Mouse (Mus musculus): Measurements from ENCODE around the gene Spata32. TPM values are rescaled to one million over a fixed set of nuclear protein-coding genes. Genes with fewer than 3 reads are reported as not detected.

Gene Spata32
- total and polyA plus RNA-seq, 3 experiments: not detected

DNA sequence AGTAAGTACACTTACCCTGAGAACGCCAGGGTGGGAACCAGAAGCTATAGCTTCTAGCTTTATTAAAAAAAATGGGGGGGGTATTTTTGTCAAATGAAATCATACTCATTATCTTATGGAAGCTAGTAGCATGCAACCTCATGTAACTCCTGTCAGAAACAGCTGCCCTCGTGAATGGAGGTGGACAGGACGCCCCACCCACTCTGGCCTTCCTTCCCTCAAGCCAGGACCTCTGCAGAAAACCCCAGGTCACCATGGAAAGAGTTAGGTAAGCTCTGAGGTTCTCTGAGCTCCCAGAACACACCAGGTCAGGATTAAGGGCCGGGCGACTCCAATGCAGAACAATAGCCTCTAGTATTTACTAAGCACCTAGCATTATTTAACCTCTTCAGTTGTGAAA, 30.6 kb upstream of the Spata32 start:
- DNase-seq (ENCODE audit: extremely low read depth): peak; percentile 50
- in situ Hi-C loops (cut with MboI; ENCODE audit: low pct_ligation_motif_present, low pct_unique_long_range_greater_than_20kb, low sequenced_read_pairs): no loop called here

DNA sequence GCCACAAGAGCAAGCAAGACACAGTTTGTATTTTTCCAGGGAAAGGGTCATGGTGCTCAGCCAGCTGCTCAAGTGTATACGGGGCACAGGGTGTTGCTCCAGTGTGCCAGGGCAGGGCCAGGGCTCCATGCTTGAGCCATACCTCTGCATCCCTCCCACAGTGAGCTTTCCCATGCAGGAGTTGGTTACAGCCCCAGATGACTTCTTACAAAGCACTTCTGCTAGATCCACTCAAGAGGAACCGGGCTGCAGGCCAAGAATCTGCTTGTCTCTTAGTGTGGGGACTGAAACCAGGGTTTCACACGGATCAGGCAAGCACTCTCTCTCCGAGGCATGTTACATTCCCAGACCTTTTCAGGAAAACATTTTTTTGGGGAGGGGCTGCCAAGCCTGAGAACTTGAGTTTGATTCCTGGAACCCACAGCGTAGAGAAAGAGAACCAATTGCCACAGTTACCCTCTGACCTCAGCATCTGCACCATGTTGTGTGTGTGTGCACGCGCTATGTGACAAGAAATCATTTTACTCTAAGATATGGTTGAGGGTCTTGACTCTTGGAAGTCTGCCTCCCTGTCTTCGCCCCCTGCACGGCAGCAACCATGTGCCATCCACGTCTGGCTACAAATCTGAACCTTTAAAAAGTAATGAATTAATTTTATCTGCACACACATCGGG, 29.4 kb upstream of the Spata32 start:
- peaks cover 2 to 33% of the 10 kb centered on the region in 2 experiments for H3K36me3 ChIP-seq (replicated peaks in 1 of 2; ENCODE audit: control insufficient read depth in 1 of 2, insufficient read depth in 1 of 2, low read length in 1 of 2)
- DNase-seq (ENCODE audit: extremely low read depth): no peak
- H3K9ac ChIP-seq (ENCODE audit: insufficient read depth, low read depth): no peak overlapping the region
- peaks cover 17% of the 10 kb centered on the region for H3K79me2 ChIP-seq (replicated peaks; ENCODE audit: control insufficient read depth, extremely low read depth, insufficient read depth, poor library complexity, severe bottlenecking)
- H3K27me3 ChIP-seq (replicated peaks): no peaks in the 10 kb centered on the region
- H3K4me3 ChIP-seq (replicated peaks in 1 of 3; ENCODE audit: low read depth in 2 of 3, low read length in 2 of 3, poor library complexity in 1 of 3): no peak overlapping the region
- no peak overlapping the region for H3K27ac ChIP-seq (ENCODE audit: insufficient read depth, low read depth)
- H3K9me3 ChIP-seq (replicated peaks; ENCODE audit: low read length): no peaks in the 10 kb centered on the region
- H3K4me1 ChIP-seq (ENCODE audit: control insufficient read depth in 1 of 2, insufficient read depth in 2 of 2): peaks cover 34 to 75% of the 10 kb centered on the region in 2 experiments
- dilution Hi-C loops (cut with MboI; ENCODE audit: extremely low pct_ligation_motif_present, extremely low pct_unique_long_range_greater_than_20kb, low sequenced_read_pairs) (no loop called here), in situ Hi-C loops (cut with MboI; ENCODE audit: low pct_ligation_motif_present, low pct_unique_long_range_greater_than_20kb, low sequenced_read_pairs) (no loop called here)
- no peak overlapping the region for H3K4me2 ChIP-seq (ENCODE audit: insufficient read depth, low read depth, poor library complexity, severe bottlenecking)
- TF ChIP-seq ZMIZ1 (IDR thresholded peaks at IDR 0.05; ENCODE audit: low read depth, low read length) (no peak), SMC3 (IDR thresholded peaks at IDR 0.05; ENCODE audit: low read depth, low read length) (no peak), IRF4 (IDR thresholded peaks at IDR 0.05; ENCODE audit: low read depth, low read length) (no peak), MAX (IDR thresholded peaks at IDR 0.05; ENCODE audit: low read length) (no peak), SIN3A (IDR thresholded peaks at IDR 0.05; ENCODE audit: low read length) (no peak), MYC (IDR thresholded peaks at IDR 0.05; ENCODE audit: low read depth, low read length) (no peak), BHLHE40 (IDR thresholded peaks at IDR 0.05; ENCODE audit: low read depth, low read length) (no peak), ETS1 (conservative IDR thresholded peaks at IDR 0.05; ENCODE audit: low read depth, low read length) (no peak), HCFC1 (IDR thresholded peaks at IDR 0.05; ENCODE audit: low read depth, low read length) (no peak), MAZ (IDR thresholded peaks at IDR 0.05; ENCODE audit: low read depth, low read length) (no peak), MXI1 (IDR thresholded peaks at IDR 0.05; ENCODE audit: low read depth, low read length) (no peak), CHD1 (IDR thresholded peaks at IDR 0.05; ENCODE audit: low read depth, low read length) (no peak), TBP (conservative IDR thresholded peaks at IDR 0.05; ENCODE audit: low read depth, low read length) (no peak), NRF1 (IDR thresholded peaks at IDR 0.05; ENCODE audit: low read depth, low read length) (no peak), PAX5 (IDR thresholded peaks at IDR 0.05; ENCODE audit: low read length) (no peak), NELFE (IDR thresholded peaks at IDR 0.05; ENCODE audit: low read depth, low read length) (no peak), RCOR1 (conservative IDR thresholded peaks at IDR 0.05; ENCODE audit: low read depth, low read length) (no peak), GABPA (IDR thresholded peaks at IDR 0.05; ENCODE audit: insufficient replicate concordance, low read depth, low read length) (no peak)

More for the DNA sequence above, 30.6 kb upstream of the Spata32 start:
- H3K36me3 ChIP-seq (replicated peaks in 1 of 2; ENCODE audit: control insufficient read depth in 1 of 2, insufficient read depth in 1 of 2, low read length in 1 of 2): peaks cover 2 to 31% of the 10 kb centered on the region in 2 experiments
- peak overlapping the region; percentile 71 for H3K27ac ChIP-seq (ENCODE audit: insufficient read depth, low read depth)
- peaks cover 36 to 87% of the 10 kb centered on the region in 2 experiments for H3K4me1 ChIP-seq (ENCODE audit: control insufficient read depth in 1 of 2, insufficient read depth in 2 of 2)
- H3K9me3 ChIP-seq (replicated peaks; ENCODE audit: low read length): no peaks in the 10 kb centered on the region
- peaks cover 21% of the 10 kb centered on the region for H3K79me2 ChIP-seq (replicated peaks; ENCODE audit: control insufficient read depth, extremely low read depth, insufficient read depth, poor library complexity, severe bottlenecking)
- H3K4me2 ChIP-seq (ENCODE audit: insufficient read depth, low read depth, poor library complexity, severe bottlenecking): peak overlapping the region; percentile 79
- dilution Hi-C loops (cut with MboI; ENCODE audit: extremely low pct_ligation_motif_present, extremely low pct_unique_long_range_greater_than_20kb, low sequenced_read_pairs): no loop called here
- no peak overlapping the region for H3K4me3 ChIP-seq (replicated peaks in 1 of 3; ENCODE audit: low read depth in 2 of 3, low read length in 2 of 3, poor library complexity in 1 of 3)
- H3K9ac ChIP-seq (ENCODE audit: insufficient read depth, low read depth): peak overlapping the region; percentile 54
- no peaks in the 10 kb centered on the region for H3K27me3 ChIP-seq (replicated peaks)
- TF ChIP-seq POLR2A (IDR thresholded peaks at IDR 0.05; ENCODE audit: low read depth, low read length) (0 out of 2 replicates have a peak, but pooled peaks have one; percentile 6), USF1 (IDR thresholded peaks at IDR 0.05; ENCODE audit: low read depth, low read length) (no peak), CTCF (conservative IDR thresholded peaks at IDR 0.05 in 1 of 2, IDR thresholded peaks at IDR 0.05 in 1 of 2; ENCODE audit: low read depth in 2 of 2, low read length in 2 of 2) (no peak), JUN (IDR thresholded peaks at IDR 0.05; ENCODE audit: insufficient read depth, low read depth, low read length) (peak; percentile 39), ETS1 (conservative IDR thresholded peaks at IDR 0.05; ENCODE audit: low read depth, low read length) (peak; percentile 37; the same call in 1 of the 2 replicates), NELFE (IDR thresholded peaks at IDR 0.05; ENCODE audit: low read depth, low read length) (no peak), EP300 (IDR thresholded peaks at IDR 0.05; ENCODE audit: low read length) (0 out of 2 replicates have a peak, but pooled peaks have one; percentile 0), MXI1 (IDR thresholded peaks at IDR 0.05; ENCODE audit: low read depth, low read length) (peak; percentile 42), E2F4 (IDR thresholded peaks at IDR 0.05; ENCODE audit: insufficient replicate concordance, low read depth, low read length) (no peak), UBTF (IDR thresholded peaks at IDR 0.05; ENCODE audit: low read depth, low read length) (0 out of 2 replicates have a peak, but pooled peaks have one; percentile 37)

Measured in CH12.LX (cell line).